Mouse (Mus musculus) forebrain, embryonic 12.5 days (tissue): Measurements from ENCODE around the gene Aldh1b1. TPM values are rescaled to one million over a fixed set of nuclear protein-coding genes. Genes with fewer than 3 reads are reported as not detected.

ENCODE experiments used
- ATAC-seq: fragments of 200-750 bp; cut with Nextera tagmentation; 2 replicates; pipeline ENCODE4 v1.8.0; 2017; ENCODE audit warnings: moderate TSS enrichment; ENCODE audit not compliant: low FRiP score
- H3K27ac ChIP-seq: fragments of 300-500 bp; sonication (generic); 2 replicates; pipeline ENCODE4 v1.5.1; 2016; ENCODE audit warnings: mild to moderate bottlenecking
- H3K27me3 ChIP-seq: fragments of 300-500 bp; sonication (generic); 2 replicates; pipeline ENCODE4 v1.6.1; 2016; ENCODE audit warnings: mild to moderate bottlenecking
- H3K36me3 ChIP-seq: fragments of 300-500 bp; sonication (generic); replicated peaks from 2 replicates; pipeline ENCODE4 v1.6.1; 2016; ENCODE audit warnings: mild to moderate bottlenecking
- H3K4me1 ChIP-seq: fragments of 300-500 bp; sonication (generic); 2 replicates; pipeline ENCODE4 v1.6.1; 2016
- H3K4me2 ChIP-seq: fragments of 300-500 bp; sonication (generic); 2 replicates; pipeline ENCODE4 v1.6.1; 2016; ENCODE audit warnings: mild to moderate bottlenecking, moderate library complexity
- H3K4me3 ChIP-seq: fragments of 300-500 bp; sonication (generic); replicated peaks from 2 replicates; pipeline ENCODE4 v1.5.1; 2016; ENCODE audit warnings: mild to moderate bottlenecking
- H3K9ac ChIP-seq: fragments of 300-500 bp; sonication (generic); 2 replicates; pipeline ENCODE4 v1.6.1; 2016; ENCODE audit warnings: mild to moderate bottlenecking
- H3K9me3 ChIP-seq: fragments of 300-500 bp; sonication (generic); 2 replicates; pipeline ENCODE4 v1.6.1; 2016
- WGBS: fragments of 180-500 bp; shearing (Covaris S2); methylation state at CpG from one replicate; pipeline ENCODE4 v1.1.7; 2016; 5-methylcytosine and 5-hydroxymethylcytosine counted together
- polyA plus RNA-seq: library from polyadenylated mRNA; unstranded; fragments of >200 nt; fragmentation: Nextera tagmentation; extraction: Ambion mirVana; gene quantifications from 2 replicates; pipeline ENCODE4 v1.2.1, GENCODE M21; 2016

Aldh1b1 gene
- polyA plus RNA-seq, 1 experiment from 2014 or later, result 9.7 TPM

DNA sequence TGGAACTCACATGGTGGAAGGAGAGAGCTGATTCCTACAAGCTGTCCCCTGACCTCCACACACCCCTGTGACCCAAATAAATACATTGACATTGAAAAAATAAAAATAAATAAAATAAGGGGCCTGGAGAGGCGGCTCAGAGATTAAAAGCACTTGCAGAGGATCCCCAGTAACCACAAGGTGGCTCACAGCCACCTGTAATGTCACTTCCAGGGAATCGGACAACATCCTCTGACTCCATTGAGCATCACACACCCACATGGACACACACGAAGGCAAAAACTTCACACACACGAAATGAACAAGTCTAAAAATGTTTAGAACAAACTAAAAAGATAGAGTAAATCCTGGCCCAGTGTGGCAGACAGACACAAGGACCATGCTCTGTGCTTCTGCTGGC is 12.1 kb upstream of the Aldh1b1 start:
- no peak for ATAC-seq
- Histone ChIP-seq H3K27ac (no peak overlapping the region), H3K4me1 (peaks cover 20% of the 10 kb centered on the region), H3K4me2 (no peak overlapping the region), H3K27me3 (peaks cover 4% of the 10 kb centered on the region; the same call in 1 of the 2 replicates), H3K4me3 (no peak overlapping the region), H3K9me3 (no peaks in the 10 kb centered on the region), H3K36me3 (no peaks in the 10 kb centered on the region), H3K9ac (no peak overlapping the region)
- 61% methylated on average over 4 of the region's 4 CpGs for WGBS

DNA sequence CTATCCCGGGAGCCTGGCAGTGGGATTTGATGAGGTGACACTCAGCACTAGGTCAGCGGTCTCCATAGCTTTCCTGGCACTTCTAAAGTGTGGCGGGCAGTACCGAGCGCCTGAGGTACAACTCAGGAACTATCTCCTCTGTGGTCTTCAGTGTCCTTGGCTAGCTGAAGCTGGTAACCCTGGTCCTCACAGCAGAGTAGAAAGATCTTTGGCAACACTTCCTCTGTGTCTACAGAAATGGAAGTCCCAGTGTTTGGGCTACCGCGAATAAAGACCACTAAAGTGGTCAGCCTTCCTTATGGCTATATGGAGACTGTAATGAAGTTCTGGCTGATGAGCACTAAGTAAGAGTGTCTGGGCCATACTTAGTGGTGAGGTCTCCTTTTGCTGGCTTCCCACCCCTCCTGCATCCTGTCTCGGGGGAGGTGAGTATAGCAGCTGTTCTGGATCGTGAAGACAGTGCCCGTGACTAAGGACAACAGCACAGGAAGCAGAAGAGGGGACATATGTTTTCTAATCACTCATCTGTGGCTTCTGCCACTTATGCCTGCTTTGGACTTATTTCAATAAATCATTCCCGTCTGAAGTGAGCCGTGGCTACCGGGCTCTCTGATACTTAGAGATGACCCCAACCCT is 10.3 kb upstream of the Aldh1b1 start:
- H3K4me3 ChIP-seq, result no peak overlapping the region
- no peak for ATAC-seq
- H3K4me1 ChIP-seq, result peaks cover 20% of the 10 kb centered on the region
- H3K9me3 ChIP-seq, result no peaks in the 10 kb centered on the region
- no peak overlapping the region for H3K4me2 ChIP-seq
- H3K27me3 ChIP-seq, result peaks cover 4% of the 10 kb centered on the region; the same call in 1 of the 2 replicates
- H3K27ac ChIP-seq, result peak overlapping the region; percentile 43
- no peak overlapping the region for H3K9ac ChIP-seq
- WGBS, result 87% methylated on average over 13 of the region's 13 CpGs
- no peaks in the 10 kb centered on the region for H3K36me3 ChIP-seq

DNA sequence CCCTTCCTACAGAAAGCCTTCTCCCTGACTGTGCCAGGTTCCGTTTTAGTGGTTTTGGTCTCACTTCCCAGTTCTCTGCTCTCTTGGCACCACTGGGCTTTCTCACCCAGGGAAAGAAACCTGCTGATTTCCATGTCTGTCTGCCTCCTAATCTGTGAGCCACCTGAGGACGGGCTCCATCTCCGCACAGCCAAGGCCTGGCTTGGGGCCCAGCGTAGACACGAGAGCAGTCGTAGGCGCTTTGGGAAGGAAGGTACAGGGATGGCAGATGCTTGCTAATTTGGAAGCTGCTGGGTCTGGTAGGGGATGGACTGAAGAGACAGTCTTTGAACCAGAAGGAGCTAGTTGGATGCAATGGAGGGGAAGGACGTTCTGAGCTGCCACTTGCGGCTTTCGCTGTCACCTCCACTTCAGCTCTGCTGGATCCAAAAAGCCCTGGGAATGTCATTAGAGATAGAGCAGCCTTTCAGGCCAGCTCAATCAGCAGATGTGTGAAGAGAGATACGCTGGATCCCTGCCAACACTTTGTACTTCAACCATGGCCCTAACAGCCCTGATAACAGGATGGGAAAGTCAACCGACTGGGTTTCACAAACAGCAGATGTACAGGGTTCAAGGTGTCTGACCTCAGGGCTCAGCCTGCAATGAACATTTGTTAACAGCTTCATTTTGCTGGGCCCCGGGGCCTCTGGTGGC is 9.4 kb upstream of the Aldh1b1 start:
- WGBS, result 72% methylated on average over 13 of the region's 13 CpGs
- no peak overlapping the region for H3K9ac ChIP-seq
- no peaks in the 10 kb centered on the region for H3K36me3 ChIP-seq
- H3K4me2 ChIP-seq, result no peak overlapping the region
- H3K27me3 ChIP-seq, result no peaks in the 10 kb centered on the region; the same call in 1 of the 2 replicates
- H3K27ac ChIP-seq, result peak overlapping the region; percentile 43
- peak; percentile 31; the same call in 1 of the 2 replicates for ATAC-seq
- H3K9me3 ChIP-seq, result no peaks in the 10 kb centered on the region
- H3K4me3 ChIP-seq, result no peak overlapping the region
- H3K4me1 ChIP-seq, result peaks cover 20% of the 10 kb centered on the region

DNA sequence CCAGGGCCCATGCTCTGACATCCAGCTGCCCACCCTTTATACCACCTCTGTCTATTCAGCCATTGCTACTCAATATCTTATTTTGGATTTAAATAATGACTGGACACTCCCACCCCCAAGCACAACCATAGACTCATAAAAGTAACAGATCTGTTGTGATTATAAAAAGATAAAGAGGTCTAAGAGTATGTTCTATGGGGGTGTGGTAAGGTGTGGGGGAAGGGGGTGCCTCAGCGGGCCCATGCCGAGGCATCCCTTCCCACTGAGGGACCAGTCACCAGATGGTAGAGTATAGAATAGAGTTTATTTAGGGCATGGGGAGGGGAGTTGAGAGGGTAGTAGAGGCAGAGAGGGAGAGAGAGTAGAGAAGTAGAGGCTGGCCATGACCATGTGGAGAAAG is 8.8 kb upstream of the Aldh1b1 start:
- Histone ChIP-seq H3K4me2 (no peak overlapping the region), H3K27ac (peak overlapping the region; percentile 43), H3K27me3 (no peaks in the 10 kb centered on the region; the same call in 1 of the 2 replicates), H3K36me3 (no peaks in the 10 kb centered on the region), H3K9me3 (no peaks in the 10 kb centered on the region), H3K9ac (no peak overlapping the region), H3K4me3 (no peak overlapping the region), H3K4me1 (peaks cover 20% of the 10 kb centered on the region)
- ATAC-seq, result no peak
- 85% methylated on average over 2 of the region's 2 CpGs for WGBS

DNA sequence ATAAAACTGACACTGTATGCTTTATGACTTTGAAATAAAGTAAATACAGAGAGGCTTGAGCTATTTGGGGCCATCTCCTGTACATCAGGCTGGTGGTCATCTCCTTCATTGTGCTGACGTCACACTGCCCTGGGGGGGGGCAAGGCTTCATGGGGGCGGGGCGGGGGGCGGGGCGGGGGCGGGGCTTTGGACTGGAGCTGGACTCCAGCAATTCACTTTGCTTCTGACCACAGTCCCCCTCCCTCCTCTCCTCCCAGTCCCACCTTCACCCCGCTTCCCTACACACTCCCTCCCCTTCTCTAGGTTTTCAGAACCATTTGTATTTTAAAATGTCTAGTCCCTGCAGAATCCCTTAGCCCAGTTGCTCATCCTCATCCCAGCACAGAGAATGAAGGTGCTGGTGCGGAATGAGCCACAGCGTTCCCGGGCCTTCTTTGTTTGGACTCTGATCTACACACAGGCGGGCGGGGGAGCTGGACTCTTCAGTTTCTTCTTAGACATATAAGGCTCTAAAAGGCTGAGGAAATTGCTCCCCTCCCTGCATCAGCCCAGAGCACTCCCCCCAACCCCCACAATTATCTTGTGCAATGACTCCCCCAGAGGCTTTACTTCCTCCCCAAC is 3.5 kb upstream of the Aldh1b1 start:
- 0 out of 2 replicates have a peak overlapping the region, but pooled peaks have one; percentile 37 for H3K27ac ChIP-seq
- 2% methylated on average over 12 of the region's 12 CpGs for WGBS
- H3K4me2 ChIP-seq, result peak overlapping the region; percentile 46
- H3K9ac ChIP-seq, result peak overlapping the region; percentile 44; the same call in 1 of the 2 replicates
- no peaks in the 10 kb centered on the region for H3K9me3 ChIP-seq
- peaks cover 4% of the 10 kb centered on the region; the same call in 1 of the 2 replicates for H3K27me3 ChIP-seq
- peak overlapping the region; percentile 20; the same call in 1 of the 2 replicates for H3K4me3 ChIP-seq
- peak; percentile 54 for ATAC-seq
- no peaks in the 10 kb centered on the region for H3K36me3 ChIP-seq
- peaks cover 14% of the 10 kb centered on the region for H3K4me1 ChIP-seq

DNA sequence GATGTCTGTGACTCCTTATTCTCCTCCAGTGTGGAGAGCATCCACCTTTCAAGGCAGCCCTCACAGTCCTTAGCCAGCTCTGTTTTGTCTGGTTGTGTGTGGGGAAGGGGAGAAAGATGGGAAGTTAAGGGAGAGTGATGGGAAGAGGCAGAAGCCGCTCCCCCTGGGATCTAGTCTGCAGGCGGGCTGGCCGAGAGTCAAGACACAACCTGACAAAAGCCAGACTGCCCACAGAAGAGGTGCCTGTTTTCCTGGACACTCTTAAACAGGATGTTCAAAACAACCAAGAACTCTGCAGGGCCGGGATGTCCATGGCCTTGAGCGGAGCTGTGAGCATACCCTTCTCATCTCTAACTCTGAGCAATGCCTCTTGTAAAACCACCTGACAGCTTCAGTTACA is 2.1 kb upstream of the Aldh1b1 start:
- no peak overlapping the region for H3K27ac ChIP-seq
- H3K9me3 ChIP-seq, result no peaks in the 10 kb centered on the region
- H3K4me3 ChIP-seq, result no peak overlapping the region
- H3K4me2 ChIP-seq, result no peak overlapping the region
- WGBS, result 83% methylated on average over 5 of the region's 5 CpGs
- H3K9ac ChIP-seq, result no peak overlapping the region
- no peak for ATAC-seq
- peaks cover 4% of the 10 kb centered on the region; the same call in 1 of the 2 replicates for H3K27me3 ChIP-seq
- peaks cover 23% of the 10 kb centered on the region for H3K4me1 ChIP-seq
- no peaks in the 10 kb centered on the region for H3K36me3 ChIP-seq

DNA sequence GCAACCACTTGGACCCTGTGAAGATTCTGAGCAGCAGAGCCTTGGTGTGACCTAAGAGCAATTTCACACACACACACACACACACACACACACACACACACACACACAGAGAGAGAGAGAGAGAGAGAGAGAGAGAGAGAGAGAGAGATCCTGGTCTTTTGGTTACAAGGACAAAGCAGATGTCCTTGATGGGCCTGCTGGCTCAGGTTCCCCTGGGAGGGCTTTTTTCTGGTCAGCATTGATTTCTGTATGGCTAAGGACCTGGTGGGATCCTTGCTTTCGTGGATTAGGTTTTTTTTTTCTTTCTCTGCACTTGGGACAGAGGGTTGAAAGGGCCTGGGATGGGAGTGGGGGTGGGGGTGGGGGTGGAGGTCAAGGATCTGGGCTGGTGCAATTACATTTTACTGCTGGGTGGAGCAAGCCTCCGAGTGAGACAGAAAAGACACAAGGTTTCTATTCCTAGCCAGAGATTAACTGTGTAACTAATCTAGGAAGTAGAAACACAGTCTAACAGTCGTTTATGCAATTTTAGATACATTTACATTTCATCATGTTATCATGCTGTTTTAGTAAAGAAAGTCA is 1.2 kb downstream of the Aldh1b1 start:
- Histone ChIP-seq H3K4me2 (no peak overlapping the region), H3K27me3 (peaks cover 4% of the 10 kb centered on the region; the same call in 1 of the 2 replicates), H3K9me3 (no peaks in the 10 kb centered on the region), H3K9ac (no peak overlapping the region), H3K27ac (no peak overlapping the region), H3K4me1 (peaks cover 23% of the 10 kb centered on the region), H3K4me3 (no peak overlapping the region), H3K36me3 (peaks cover 19% of the 10 kb centered on the region)
- ATAC-seq, result no peak
- 39% methylated on average over 3 of the region's 3 CpGs for WGBS

DNA sequence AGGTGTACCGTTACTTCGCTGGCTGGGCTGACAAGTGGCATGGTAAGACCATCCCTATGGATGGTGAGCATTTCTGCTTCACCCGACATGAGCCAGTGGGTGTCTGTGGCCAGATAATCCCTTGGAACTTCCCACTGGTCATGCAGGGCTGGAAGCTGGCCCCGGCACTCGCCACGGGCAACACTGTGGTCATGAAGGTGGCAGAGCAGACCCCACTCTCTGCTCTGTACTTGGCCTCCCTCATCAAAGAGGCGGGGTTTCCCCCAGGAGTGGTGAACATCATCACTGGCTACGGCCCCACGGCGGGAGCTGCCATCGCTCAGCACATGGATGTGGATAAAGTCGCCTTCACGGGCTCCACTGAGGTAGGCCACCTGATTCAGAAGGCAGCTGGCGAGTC is 4.1 kb downstream of the Aldh1b1 start:
- Histone ChIP-seq H3K36me3 (peaks cover 24% of the 10 kb centered on the region), H3K27ac (no peak overlapping the region), H3K9ac (no peak overlapping the region), H3K4me1 (peaks cover 20% of the 10 kb centered on the region), H3K4me3 (no peak overlapping the region), H3K9me3 (no peaks in the 10 kb centered on the region), H3K4me2 (no peak overlapping the region), H3K27me3 (no peaks in the 10 kb centered on the region)
- WGBS, result 95% methylated on average over 14 of the region's 14 CpGs
- ATAC-seq, result no peak

DNA sequence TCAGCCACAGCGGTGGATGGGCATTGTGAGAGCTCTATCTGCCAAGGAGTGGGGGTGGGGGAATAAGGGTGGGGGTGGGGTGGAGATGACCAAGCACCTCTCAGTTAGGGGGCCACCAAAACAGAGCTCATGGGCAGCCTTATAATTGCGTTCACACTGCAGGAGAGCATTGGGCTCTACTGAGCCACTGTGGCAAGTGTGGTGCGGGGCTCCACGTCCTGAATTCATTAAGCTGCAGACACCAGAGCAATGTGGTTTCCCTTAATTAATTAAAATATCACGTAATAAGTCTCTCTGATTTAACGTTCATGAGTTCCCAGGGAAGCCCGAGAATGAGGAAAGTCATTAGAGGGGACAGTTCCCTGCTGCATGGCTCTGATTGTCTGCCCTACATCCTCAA is 9.2 kb downstream of the Aldh1b1 start:
- Histone ChIP-seq H3K27ac (peak overlapping the region; percentile 53; the same call in 1 of the 2 replicates), H3K4me2 (no peak overlapping the region), H3K36me3 (peaks cover 59% of the 10 kb centered on the region)

DNA sequence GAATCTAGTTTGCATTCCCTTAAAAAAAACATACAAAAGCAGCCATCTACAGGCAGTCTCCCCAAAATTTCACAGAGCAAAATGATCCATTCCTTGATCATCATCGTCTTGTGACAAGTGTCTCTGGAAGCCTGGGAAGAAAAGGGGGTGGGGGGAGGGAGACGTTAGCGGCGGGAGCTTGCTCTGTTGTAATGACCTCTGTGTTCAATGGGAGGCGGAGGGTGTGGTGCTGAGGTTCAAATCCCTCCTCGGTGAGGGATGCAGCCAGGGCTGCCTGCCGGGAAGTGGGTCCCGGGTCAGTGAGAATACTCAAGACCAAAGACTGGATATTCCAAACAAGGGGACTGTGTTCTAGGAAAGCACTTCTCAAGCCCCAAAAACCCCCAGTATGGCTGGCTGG is 12.4 kb downstream of the Aldh1b1 start:
- H3K9me3 ChIP-seq, result no peaks in the 10 kb centered on the region
- H3K27ac ChIP-seq, result 0 out of 2 replicates have a peak overlapping the region, but pooled peaks have one; percentile 53
- peaks cover 75% of the 10 kb centered on the region for H3K36me3 ChIP-seq
- WGBS, result 14% methylated on average over 8 of the region's 8 CpGs
- 0 out of 2 replicates have a peak, but pooled peaks cover 5% of the 10 kb centered on the region for H3K27me3 ChIP-seq
- H3K4me2 ChIP-seq, result no peak overlapping the region
- peaks cover 21% of the 10 kb centered on the region for H3K4me1 ChIP-seq
- H3K9ac ChIP-seq, result no peak overlapping the region
- no peak overlapping the region for H3K4me3 ChIP-seq
- no peak for ATAC-seq

More for the DNA sequence above, 9.2 kb downstream of the Aldh1b1 start:
- Histone ChIP-seq H3K4me3 (no peak overlapping the region), H3K4me1 (peaks cover 12% of the 10 kb centered on the region; the same call in 1 of the 2 replicates), H3K27me3 (0 out of 2 replicates have a peak, but pooled peaks cover 5% of the 10 kb centered on the region), H3K9me3 (no peaks in the 10 kb centered on the region), H3K9ac (no peak overlapping the region)
- no peak for ATAC-seq
- WGBS, result 24% methylated on average over 7 of the region's 7 CpGs

DNA sequence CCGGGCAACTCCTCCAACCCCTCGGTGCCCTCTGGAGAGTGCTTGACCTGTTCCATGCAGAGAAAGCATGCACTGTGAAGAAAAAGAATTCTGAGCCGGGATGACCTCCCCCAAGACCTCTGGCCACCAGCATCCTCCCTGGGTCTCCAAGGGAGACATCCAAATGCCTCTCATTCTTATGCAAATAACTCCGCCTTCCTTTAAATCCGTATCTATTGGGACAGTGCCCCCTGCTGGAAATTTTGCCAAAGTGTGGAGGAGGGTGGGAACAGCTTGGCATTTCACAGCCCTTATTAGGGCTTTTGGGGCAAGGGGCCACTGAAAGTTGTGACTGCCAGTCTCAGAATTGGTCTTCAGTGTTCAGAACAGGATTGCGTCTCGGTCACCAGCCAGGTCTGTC is 16.7 kb downstream of the Aldh1b1 start:
- 24% methylated on average over 7 of the region's 7 CpGs for WGBS
- no peaks in the 10 kb centered on the region for H3K9me3 ChIP-seq
- H3K27ac ChIP-seq, result peak overlapping the region; percentile 50; the same call in 1 of the 2 replicates
- no peak overlapping the region for H3K4me2 ChIP-seq
- H3K4me3 ChIP-seq, result no peak overlapping the region
- peaks cover 49% of the 10 kb centered on the region for H3K4me1 ChIP-seq
- no peak overlapping the region for H3K9ac ChIP-seq
- ATAC-seq, result no peak
- H3K27me3 ChIP-seq, result 0 out of 2 replicates have a peak, but pooled peaks cover 3% of the 10 kb centered on the region
- peaks cover 49% of the 10 kb centered on the region for H3K36me3 ChIP-seq

DNA sequence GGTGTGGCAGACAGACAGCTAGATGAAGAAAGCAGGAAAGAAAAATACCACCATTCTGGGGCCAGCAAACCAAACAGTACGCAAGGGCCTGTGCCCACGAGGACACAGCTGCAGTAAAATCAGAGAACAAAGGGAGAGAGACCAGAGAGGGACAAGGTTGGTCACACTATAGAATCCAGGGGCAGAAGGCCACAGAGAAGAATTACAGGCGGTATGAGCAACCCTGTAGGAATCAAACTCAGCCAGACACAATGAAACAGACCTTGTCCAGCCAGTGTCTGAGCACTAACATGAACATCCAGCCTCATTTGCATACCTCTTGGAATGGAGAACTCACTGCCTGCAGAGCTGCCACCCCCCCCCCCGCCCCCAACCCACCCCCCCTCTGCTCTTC is 20.0 kb downstream of the Aldh1b1 start:
- Histone ChIP-seq H3K4me3 (peak overlapping the region; percentile 20), H3K4me1 (peaks cover 79% of the 10 kb centered on the region), H3K36me3 (peaks cover 38% of the 10 kb centered on the region), H3K27ac (peak overlapping the region; percentile 98), H3K9ac (peak overlapping the region; percentile 36), H3K4me2 (peak overlapping the region; percentile 44), H3K9me3 (no peaks in the 10 kb centered on the region), H3K27me3 (0 out of 2 replicates have a peak, but pooled peaks cover 4% of the 10 kb centered on the region)
- ATAC-seq, result peak; percentile 20
- 9% methylated on average over 3 of the region's 4 CpGs for WGBS
